Mouse (Mus musculus) thymus, postnatal 25 days (tissue): Measurements from ENCODE around the gene Slc4a3.
A peak's percentile ranks its signal among the peaks of the same experiment; 100 is the strongest.

Source experiments
- DNase-seq: peaks from one replicate; pipeline ENCODE4 v3.0.0; 2022

The Slc4a3 gene

GRCm38 (mm10) chr1:75561221-75561897, 15.3 kb downstream of the Slc4a3 start:
- no peak for DNase-seq

GRCm38 (mm10) chr1:75561898-75562238, 15.8 kb downstream of the Slc4a3 start:
- no peak for DNase-seq

GRCm38 (mm10) chr1:75564102-75564501, 18.0 kb downstream of the Slc4a3 start:
- no peak for DNase-seq

GRCm38 (mm10) chr1:75564916-75565315, 18.9 kb downstream of the Slc4a3 start:
- no peak for DNase-seq

- peak; percentile 39 for DNase-seq
Measured at GRCm38 (mm10) chr1:75565616-75566015, 19.6 kb downstream of the Slc4a3 start.

- no peak for DNase-seq
Measured at GRCm38 (mm10) chr1:75570403-75570802, 24.3 kb downstream of the Slc4a3 start.

- no peak for DNase-seq
Measured at GRCm38 (mm10) chr1:75572776-75573175, 26.7 kb downstream of the Slc4a3 start.

- DNase-seq = no peak
Measured at GRCm38 (mm10) chr1:75573715-75574114, 27.6 kb downstream of the Slc4a3 start.

- DNase-seq = no peak
Measured at GRCm38 (mm10) chr1:75574476-75575310, 28.6 kb downstream of the Slc4a3 start.

- no peak for DNase-seq
Measured at GRCm38 (mm10) chr1:75581936-75582624, 36.0 kb downstream of the Slc4a3 start.

- DNase-seq = no peak
Measured at GRCm38 (mm10) chr1:75582625-75582956, 36.5 kb downstream of the Slc4a3 start.

GRCm38 (mm10) chr1:75583034-75583433, 37.0 kb downstream of the Slc4a3 start:
- DNase-seq = no peak

- DNase-seq = no peak
Measured at GRCm38 (mm10) chr1:75586791-75587190, 40.7 kb downstream of the Slc4a3 start.

- DNase-seq = no peak
Measured at GRCm38 (mm10) chr1:75587738-75588719, 42.0 kb downstream of the Slc4a3 start.

GRCm38 (mm10) chr1:75588874-75589273, 42.8 kb downstream of the Slc4a3 start:
- no peak for DNase-seq

- DNase-seq = no peak
Measured at GRCm38 (mm10) chr1:75589983-75590382, 43.9 kb downstream of the Slc4a3 start.

GRCm38 (mm10) chr1:75593956-75594355, 47.9 kb downstream of the Slc4a3 start:
- no peak for DNase-seq

- no peak for DNase-seq
Measured at GRCm38 (mm10) chr1:75594836-75595235, 48.8 kb downstream of the Slc4a3 start.

- DNase-seq = no peak
Measured at GRCm38 (mm10) chr1:75595930-75596329, 49.9 kb downstream of the Slc4a3 start.

GRCm38 (mm10) chr1:75596906-75597305, 50.8 kb downstream of the Slc4a3 start:
- no peak for DNase-seq

- peak; percentile 28 for DNase-seq
Measured at GRCm38 (mm10) chr1:75597622-75598021, 51.6 kb downstream of the Slc4a3 start.

GRCm38 (mm10) chr1:75601738-75602137, 55.7 kb downstream of the Slc4a3 start:
- no peak for DNase-seq

- DNase-seq = no peak
Measured at GRCm38 (mm10) chr1:75603584-75603983, 57.5 kb downstream of the Slc4a3 start.
